Comparison of ENCODE assay signal across 11 mouse cellular contexts in the genomic region with DNA sequence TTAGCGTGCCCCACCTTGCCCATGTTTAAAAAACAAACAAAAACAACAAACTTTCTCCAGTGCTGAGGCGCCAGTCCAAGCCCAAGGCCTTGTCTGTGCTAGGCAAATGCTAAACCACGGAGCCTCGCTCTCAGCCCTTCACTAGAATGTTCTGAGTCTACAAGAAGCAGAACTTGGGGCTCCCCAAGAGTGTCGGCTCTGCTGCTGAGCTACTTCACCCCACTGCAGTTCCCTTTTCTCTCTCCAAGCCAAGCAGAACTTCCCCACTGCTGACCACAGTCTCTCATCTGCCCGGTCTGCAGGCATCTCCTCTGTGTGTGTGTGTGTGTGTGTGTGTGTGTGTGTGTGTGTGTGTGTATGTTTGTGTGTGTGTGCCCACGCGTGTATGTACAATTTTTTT. TPM values are rescaled to one million over a fixed set of nuclear protein-coding genes. Genes with fewer than 3 reads are reported as not detected.
DNase-seq lines count a peak whose midpoint lies in the region; ATAC-seq lines count a peak whose summit lies in the region.
"Had no signal": no experiment of that assay in that cellular context is flagged by ENCODE, and none has a peak within 500 bp of the region (broad histone marks: within the 10 kb centered on the region; RNA-seq: fewer than 3 reads in every experiment).

No protein-coding gene starts in this region.

- DNase-seq in heart, adult 18-20 months, result peak; percentile 22 to 70
- DNase-seq in heart, postnatal 4 days, result no peak
- DNase-seq in A20 (ENCODE audit: low read depth, low spot score), result peak; percentile 86
- peak; percentile 36 for DNase-seq in c-Kit-positive CD71-negative TER-119-negative erythroid progenitor cells, embryonic 14.5 days (ENCODE audit: low read depth)
- DNase-seq in lung, postnatal 4 days, result peak; percentile 58 to 62
- DNase-seq in kidney, adult 11 months, result no peak
- no peak for DNase-seq in gastrocnemius, postnatal 25 days
- DNase-seq: cerebellum, adult 11 months; thymus, postnatal 14 days had no signal

- no peak for ATAC-seq in frontal cortex, adult (ENCODE audit: low TSS enrichment)
- ATAC-seq: forebrain, embryonic 14.5 days had no signal

RNA-seq across cellular contexts. Expression of a gene that starts 8.0 kb away (rescaled TPM):
- 10 to 100 TPM; 34.0 to 36.9 TPM for total RNA-seq in heart, adult 18-20 months (2021)
- total RNA-seq in heart, postnatal 4 days (2021), result 10 to 100 TPM; 22.2 to 23.5 TPM
- 10 to 100 TPM; 36.9 to 37.3 TPM for total RNA-seq in gastrocnemius, postnatal 25 days (2021)

RNA-seq across cellular contexts. Expression of a gene that starts 10.7 kb away (rescaled TPM):
- total RNA-seq in heart, adult 18-20 months (2021), result 10 to 100 TPM; 89.3 to 93.9 TPM
- total RNA-seq in heart, postnatal 4 days (2021), result 10 to 100 TPM; 86.2 to 92.3 TPM
- 10 to 100 TPM; 81.6 to 82.3 TPM for total RNA-seq in gastrocnemius, postnatal 25 days (2021)

RNA-seq across cellular contexts. Expression of a gene that starts 20.1 kb away (rescaled TPM):
- 1 to 10 TPM; 6.1 to 7.7 TPM for total RNA-seq in heart, adult 18-20 months (2021)
- total RNA-seq in heart, postnatal 4 days (2021), result 1 to 10 TPM; 1.7 to 2.2 TPM
- 1 to 10 TPM; 5.6 to 9.0 TPM for total RNA-seq in gastrocnemius, postnatal 25 days (2021)

RNA-seq across cellular contexts. Expression of a gene that starts 20.5 kb away (rescaled TPM):
- total RNA-seq in heart, adult 18-20 months (2021), result 100 to 1,000 TPM; 469 to 485 TPM
- 100 to 1,000 TPM; 238 to 241 TPM for total RNA-seq in heart, postnatal 4 days (2021)
- total RNA-seq in gastrocnemius, postnatal 25 days (2021), result 100 to 1,000 TPM; 388 to 467 TPM

RNA-seq across cellular contexts. Expression of a gene that starts 22.9 kb away (rescaled TPM):
- 1,000 to 10,000 TPM; 1,596 to 1,839 TPM for total RNA-seq in heart, adult 18-20 months (2021)
- 1,000 to 10,000 TPM; 1,339 to 1,391 TPM for total RNA-seq in heart, postnatal 4 days (2021)
- 1,000 to 10,000 TPM; 7,828 to 7,878 TPM for total RNA-seq in gastrocnemius, postnatal 25 days (2021)

Comparison
In these comparisons a context has a peak if more than half of its experiments do, and no peak if none do; other contexts are left out.
1. DNase-seq: peak in heart, adult 18-20 months (2 of 2), A20 (single experiment), c-Kit-positive CD71-negative TER-119-negative erythroid progenitor cells, embryonic 14.5 days (single experiment) and lung, postnatal 4 days (2 of 2); none in heart, postnatal 4 days (single experiment), kidney, adult 11 months (single experiment) and gastrocnemius, postnatal 25 days (single experiment).